Mouse (Mus musculus): Measurements from ENCODE around the gene Tsnaxip1. TPM values are rescaled to one million over a fixed set of nuclear protein-coding genes. Genes with fewer than 3 reads are reported as not detected.
"Not testable (repeated sequence)": the region's sequence is repeated elsewhere in the genome, so short reads cannot be mapped to it uniquely, and the experiment has no call there.

The Tsnaxip1 gene
- polyA plus RNA-seq, 1 experiment, result 0.37 TPM

DNA sequence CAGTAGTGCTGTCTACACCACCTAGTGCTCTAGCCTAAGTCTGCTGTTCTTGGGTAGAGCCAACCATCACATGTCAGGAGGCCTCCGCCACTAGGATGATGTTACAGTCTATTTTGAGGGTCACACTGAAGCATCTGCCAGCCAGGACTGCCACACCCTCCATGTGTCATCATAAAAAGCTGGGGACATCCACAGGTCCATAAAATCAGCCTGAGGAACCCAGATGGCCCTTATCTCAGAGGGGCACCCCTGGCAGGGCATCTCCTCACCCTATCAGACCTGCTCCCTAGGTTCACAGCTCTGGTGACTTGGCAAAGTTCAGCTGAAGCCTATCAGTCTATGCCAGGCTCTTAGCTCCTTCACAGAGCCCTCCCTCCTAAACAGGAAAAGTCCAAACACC lies 6.6 kb upstream of the Tsnaxip1 start:
- no peak for DNase-seq (ENCODE audit: low read depth)
- TF ChIP-seq CTCF (IDR thresholded peaks at IDR 0.05; ENCODE audit: borderline replicate concordance, extremely low read depth, insufficient read depth, insufficient read length) (no peak), POLR2A (IDR thresholded peaks at IDR 0.05; ENCODE audit: borderline replicate concordance, extremely low read depth, insufficient read depth, insufficient read length, poor library complexity, severe bottlenecking) (no peak)

DNA sequence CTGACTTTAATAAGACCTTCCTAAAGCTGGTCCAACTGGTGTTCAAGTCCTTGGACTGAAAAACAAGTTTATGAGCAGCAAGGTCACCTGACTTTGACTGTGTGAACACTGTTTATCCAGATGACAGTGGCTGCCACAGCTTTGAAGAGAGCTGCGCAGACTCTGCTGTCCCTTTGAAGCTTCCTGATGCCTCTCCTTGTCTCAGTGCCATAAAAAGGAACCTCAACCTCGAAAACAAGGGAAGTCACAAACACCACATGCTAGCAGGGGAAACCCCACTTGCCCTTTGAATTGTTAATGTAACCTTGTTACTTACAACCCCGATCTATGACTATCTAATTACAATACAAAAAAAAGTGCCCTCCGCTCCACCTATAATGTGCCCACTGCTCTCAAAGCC lies 2.0 kb upstream of the Tsnaxip1 start:
- DNase-seq (ENCODE audit: low read depth), result no peak
- TF ChIP-seq POLR2A (IDR thresholded peaks at IDR 0.05; ENCODE audit: borderline replicate concordance, extremely low read depth, insufficient read depth, insufficient read length, poor library complexity, severe bottlenecking), result no peak
- no peak for TF ChIP-seq CTCF (IDR thresholded peaks at IDR 0.05; ENCODE audit: borderline replicate concordance, extremely low read depth, insufficient read depth, insufficient read length)

DNA sequence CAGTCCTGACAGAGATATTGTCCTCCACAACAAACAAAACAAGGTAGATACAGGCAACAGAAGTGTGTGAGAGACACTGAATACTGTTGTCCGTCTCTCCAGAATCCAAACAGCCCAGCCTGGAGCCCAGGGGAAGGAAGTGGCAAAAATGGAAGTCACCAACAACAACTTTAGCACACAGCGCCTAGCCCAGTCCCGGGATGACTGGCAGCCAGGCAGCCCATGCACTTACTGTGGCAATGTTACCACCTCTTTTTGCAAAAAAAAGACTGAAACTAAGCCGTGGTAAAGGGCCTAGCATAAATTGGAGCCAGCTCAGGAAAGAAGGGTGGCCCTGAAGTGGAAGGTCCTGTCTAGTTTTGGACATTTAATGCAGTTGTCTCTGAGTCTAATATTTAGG lies 1.2 kb upstream of the Tsnaxip1 start:
- peak; percentile 5 for DNase-seq (ENCODE audit: low read depth)
- no peak for TF ChIP-seq POLR2A (IDR thresholded peaks at IDR 0.05; ENCODE audit: borderline replicate concordance, extremely low read depth, insufficient read depth, insufficient read length, poor library complexity, severe bottlenecking)
- no peak for TF ChIP-seq CTCF (IDR thresholded peaks at IDR 0.05; ENCODE audit: borderline replicate concordance, extremely low read depth, insufficient read depth, insufficient read length)

DNA sequence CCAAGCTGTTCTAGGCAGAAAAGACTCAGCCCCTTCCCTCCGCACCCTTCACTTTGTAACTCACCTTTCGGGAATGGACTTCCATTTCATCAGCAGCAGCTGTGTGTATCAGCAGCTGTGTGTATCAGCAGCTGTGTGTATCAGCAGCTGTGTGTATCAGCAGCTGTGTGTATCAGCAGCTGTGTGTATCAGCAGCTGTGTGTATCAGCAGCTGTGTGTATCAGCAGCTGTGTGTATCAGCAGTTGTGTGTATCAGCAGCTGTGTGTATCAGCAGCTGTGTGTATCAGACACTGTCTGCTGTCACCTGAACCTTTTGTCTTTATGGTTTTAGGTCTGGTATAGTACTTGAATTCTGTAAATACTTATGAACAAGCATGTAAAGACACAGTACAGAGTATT lies 6.2 kb downstream of the Tsnaxip1 start:
- not testable (repeated sequence) for DNase-seq (ENCODE audit: low read depth)

DNA sequence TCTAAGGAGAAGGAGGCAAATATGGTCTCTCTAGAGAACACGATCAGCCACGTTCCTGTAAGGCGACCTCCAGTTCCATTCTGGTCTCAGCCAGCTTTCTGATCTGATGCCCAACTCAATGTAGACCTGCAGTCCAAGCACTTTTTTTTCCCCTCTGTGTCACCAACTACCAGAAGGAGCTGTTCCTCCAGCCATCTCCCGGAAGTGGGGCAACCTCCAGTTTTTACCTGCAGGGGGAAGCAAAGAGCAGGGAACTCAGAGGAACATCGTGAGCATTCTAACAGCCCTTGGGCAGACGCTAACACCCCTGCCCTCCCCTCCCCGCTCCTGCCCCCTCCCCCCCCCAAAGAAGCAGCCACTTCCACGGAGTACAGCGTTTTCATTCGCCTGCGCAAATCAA lies 7.8 kb downstream of the Tsnaxip1 start:
- TF ChIP-seq CTCF (IDR thresholded peaks at IDR 0.05; ENCODE audit: borderline replicate concordance, extremely low read depth, insufficient read depth, insufficient read length) (peak; percentile 52; the same call in 1 of the 2 replicates), POLR2A (IDR thresholded peaks at IDR 0.05; ENCODE audit: borderline replicate concordance, extremely low read depth, insufficient read depth, insufficient read length, poor library complexity, severe bottlenecking) (no peak)
- peak; percentile 14 for DNase-seq (ENCODE audit: low read depth)

DNA sequence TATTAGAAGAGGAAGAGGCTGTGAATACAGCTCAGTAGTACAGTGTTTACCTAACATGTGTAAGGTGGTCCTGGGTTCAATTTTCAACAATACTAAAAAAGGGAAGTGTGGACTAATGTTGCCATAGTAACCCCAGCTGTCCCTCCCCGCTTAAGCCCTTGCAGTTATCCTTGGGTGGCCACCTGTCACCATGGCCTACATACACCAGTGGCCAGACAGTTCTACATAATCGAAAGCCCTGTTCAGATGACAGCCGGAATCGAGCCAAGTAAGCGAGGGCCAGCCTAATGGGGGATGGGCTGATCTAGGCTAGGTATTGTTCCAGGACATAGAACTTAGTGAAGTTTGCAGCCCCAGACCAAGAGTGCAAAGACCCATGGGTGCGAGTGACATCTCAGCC lies 9.5 kb downstream of the Tsnaxip1 start:
- DNase-seq (ENCODE audit: low read depth), result no peak
- TF ChIP-seq POLR2A (IDR thresholded peaks at IDR 0.05; ENCODE audit: borderline replicate concordance, extremely low read depth, insufficient read depth, insufficient read length, poor library complexity, severe bottlenecking), result no peak
- no peak for TF ChIP-seq CTCF (IDR thresholded peaks at IDR 0.05; ENCODE audit: borderline replicate concordance, extremely low read depth, insufficient read depth, insufficient read length)

DNA sequence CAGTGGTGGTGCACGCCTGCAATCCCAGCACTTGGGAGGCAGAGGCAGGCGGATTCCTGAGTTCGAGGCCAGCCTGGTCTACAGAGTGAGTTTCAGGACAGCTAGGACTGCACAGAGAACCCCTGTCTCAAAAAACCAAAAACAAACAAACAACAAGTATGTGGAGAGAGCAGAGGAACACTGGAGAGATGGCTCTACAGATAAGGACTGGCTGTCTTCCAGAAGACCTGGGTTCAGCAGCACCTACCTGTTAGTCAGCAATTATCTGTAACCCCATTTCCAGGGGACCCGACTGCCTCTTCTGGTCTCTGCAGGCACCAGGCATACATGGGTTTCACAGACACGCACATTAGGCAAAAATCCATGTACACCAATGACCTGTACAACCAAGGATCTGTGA lies 11.7 kb downstream of the Tsnaxip1 start:
- no peak for TF ChIP-seq POLR2A (IDR thresholded peaks at IDR 0.05; ENCODE audit: borderline replicate concordance, extremely low read depth, insufficient read depth, insufficient read length, poor library complexity, severe bottlenecking)
- no peak for DNase-seq (ENCODE audit: low read depth)

DNA sequence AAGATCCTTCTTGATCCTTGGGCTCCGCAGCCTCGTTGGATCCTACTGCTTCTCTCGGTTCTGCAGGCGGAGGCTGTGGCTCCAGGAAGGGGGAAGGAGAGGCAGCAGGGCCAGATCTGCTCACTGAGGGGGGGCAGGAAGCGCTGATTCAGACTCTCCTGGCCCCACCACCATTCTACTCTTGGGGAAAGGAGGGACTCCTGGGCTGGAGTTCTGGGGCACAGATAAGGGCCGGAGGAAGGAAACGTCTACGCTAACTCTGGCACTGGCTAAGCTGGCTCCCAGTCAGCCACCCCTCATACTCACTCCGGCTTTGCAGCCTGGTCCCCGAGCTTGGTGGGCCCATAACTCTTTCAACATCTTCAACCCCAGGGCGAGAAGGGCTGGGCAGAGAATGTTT lies 19.1 kb downstream of the Tsnaxip1 start:
- TF ChIP-seq POLR2A (IDR thresholded peaks at IDR 0.05; ENCODE audit: borderline replicate concordance, extremely low read depth, insufficient read depth, insufficient read length, poor library complexity, severe bottlenecking) (no peak), CTCF (IDR thresholded peaks at IDR 0.05; ENCODE audit: borderline replicate concordance, extremely low read depth, insufficient read depth, insufficient read length) (no peak)

DNA sequence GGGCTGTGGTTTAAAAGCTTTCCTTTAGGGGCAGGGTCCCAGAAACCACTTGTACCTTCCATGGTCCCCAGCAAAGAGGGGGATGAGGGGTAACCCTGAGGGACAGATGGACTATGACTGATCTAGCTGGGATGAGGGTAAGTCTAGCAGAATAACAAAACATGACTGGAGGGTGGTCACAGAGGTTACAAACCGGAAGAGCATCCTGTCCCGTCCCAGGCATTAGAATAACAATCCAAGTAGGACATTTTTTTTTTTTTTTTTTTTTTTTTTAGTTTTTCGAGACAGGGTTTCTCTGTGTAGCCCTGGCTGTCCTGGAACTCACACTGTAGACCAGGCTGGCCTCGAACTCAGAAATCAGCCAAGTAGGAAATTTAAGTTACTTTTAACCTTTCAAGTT lies 22.5 kb downstream of the Tsnaxip1 start:
- DNase-seq (ENCODE audit: low read depth), result no peak
- TF ChIP-seq POLR2A (IDR thresholded peaks at IDR 0.05; ENCODE audit: borderline replicate concordance, extremely low read depth, insufficient read depth, insufficient read length, poor library complexity, severe bottlenecking) (no peak), CTCF (IDR thresholded peaks at IDR 0.05; ENCODE audit: borderline replicate concordance, extremely low read depth, insufficient read depth, insufficient read length) (no peak)

More for the DNA sequence above, 19.1 kb downstream of the Tsnaxip1 start:
- DNase-seq (ENCODE audit: low read depth), result no peak

DNA sequence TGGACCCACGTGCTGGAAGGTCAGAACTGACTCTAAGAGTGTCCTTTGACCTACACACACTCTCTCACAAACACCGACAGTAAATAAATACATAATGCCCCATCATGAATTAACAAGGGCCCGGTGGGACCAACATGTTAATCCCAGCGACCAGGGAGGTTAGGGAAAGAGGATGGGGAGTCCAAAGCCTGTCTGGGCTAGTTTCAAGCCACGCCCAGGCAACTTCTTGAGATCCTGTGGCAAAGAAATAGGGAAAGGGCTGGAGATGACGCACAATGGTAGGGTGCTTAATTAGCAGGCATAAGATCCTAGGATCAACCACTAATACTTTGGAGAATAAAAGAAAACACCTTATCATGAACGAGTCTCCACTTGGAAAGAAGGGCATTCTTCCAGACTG lies 23.1 kb downstream of the Tsnaxip1 start:
- DNase-seq (ENCODE audit: low read depth), result no peak
- TF ChIP-seq POLR2A (IDR thresholded peaks at IDR 0.05; ENCODE audit: borderline replicate concordance, extremely low read depth, insufficient read depth, insufficient read length, poor library complexity, severe bottlenecking), result no peak
- TF ChIP-seq CTCF (IDR thresholded peaks at IDR 0.05; ENCODE audit: borderline replicate concordance, extremely low read depth, insufficient read depth, insufficient read length), result no peak

DNA sequence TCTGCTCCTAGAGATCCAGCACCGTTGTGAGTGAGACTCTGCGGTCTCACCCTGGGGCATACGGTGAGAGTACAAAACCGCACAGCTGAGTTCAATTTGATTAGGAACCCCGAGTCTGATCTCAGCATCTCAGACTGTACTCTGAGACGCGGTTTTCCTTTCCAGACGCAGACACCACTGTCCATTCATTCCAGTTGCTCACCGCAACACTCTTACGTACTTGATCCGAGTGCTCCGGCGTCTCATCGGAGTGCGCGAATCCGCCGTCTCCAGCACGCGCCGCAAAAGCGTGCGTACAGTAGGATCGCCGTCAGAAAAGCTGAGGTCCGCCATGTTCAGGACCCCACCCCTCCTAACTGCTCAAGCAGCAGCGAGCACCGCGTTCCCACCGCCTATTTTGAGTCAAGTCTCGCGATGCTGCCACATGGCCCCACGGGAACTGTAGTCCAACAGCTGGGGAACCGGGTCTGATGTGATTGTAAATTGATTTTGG lies 24.2 kb downstream of the Tsnaxip1 start:
- DNase-seq (ENCODE audit: low read depth), result peak; percentile 98
- TF ChIP-seq POLR2A (IDR thresholded peaks at IDR 0.05; ENCODE audit: borderline replicate concordance, extremely low read depth, insufficient read depth, insufficient read length, poor library complexity, severe bottlenecking) (peak; percentile 94; the same call in 1 of the 2 replicates), CTCF (IDR thresholded peaks at IDR 0.05; ENCODE audit: borderline replicate concordance, extremely low read depth, insufficient read depth, insufficient read length) (no peak)

DNA sequence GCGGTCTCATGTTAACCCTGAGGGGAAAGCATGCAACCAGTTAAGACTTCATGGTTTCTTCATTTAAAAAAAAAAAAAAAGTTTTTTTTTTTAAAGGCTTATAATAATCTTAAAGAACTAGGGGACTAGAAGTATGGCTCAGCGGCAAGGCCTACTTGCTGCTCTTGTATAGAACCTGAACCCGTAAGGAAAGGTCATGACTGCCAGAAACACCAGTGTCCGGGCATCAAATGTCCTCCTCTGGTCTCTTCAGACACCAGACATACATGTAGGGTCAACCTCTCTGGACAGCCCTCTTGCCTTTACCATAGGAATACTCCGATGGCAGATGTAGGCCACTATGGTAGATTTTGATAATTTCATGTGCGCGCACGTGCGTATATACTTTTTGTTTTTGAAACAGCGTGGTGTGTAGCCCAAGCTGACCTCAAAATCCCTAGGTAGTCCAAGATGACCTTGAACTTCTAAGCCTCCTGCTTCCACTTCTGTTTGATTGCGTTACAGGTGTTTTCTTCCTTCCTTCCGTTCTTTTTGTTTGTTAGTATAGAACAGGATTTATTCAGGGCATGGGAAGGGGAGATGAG lies 24.7 kb downstream of the Tsnaxip1 start:
- TF ChIP-seq CTCF (IDR thresholded peaks at IDR 0.05; ENCODE audit: borderline replicate concordance, extremely low read depth, insufficient read depth, insufficient read length) (no peak), POLR2A (IDR thresholded peaks at IDR 0.05; ENCODE audit: borderline replicate concordance, extremely low read depth, insufficient read depth, insufficient read length, poor library complexity, severe bottlenecking) (no peak)
- no peak for DNase-seq (ENCODE audit: low read depth)

DNA sequence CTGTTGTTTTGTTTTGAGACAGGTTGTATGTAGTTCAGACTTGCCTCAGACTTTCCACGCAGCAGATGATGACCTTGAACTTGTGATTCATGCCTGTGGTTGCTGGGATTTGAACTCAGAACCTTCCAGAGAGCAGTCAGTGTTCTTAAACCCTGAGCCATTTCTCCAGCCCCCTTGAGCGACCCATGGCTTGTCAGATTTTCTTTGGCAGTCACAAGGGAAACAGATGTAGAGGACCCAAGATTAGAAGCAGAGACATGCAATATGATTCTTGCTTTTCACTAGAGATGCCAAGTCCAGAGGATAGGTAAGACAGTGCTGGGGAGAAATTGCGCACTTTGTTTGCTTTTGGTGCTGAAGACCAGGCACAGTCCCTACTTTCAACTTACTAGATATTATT lies 25.6 kb downstream of the Tsnaxip1 start, which contains the start of gene Cenpt:
Cenpt (minus strand) TSS at position 101 of the 400 bp plus-strand sequence.
- DNase-seq (ENCODE audit: low read depth), result no peak
- TF ChIP-seq POLR2A (IDR thresholded peaks at IDR 0.05; ENCODE audit: borderline replicate concordance, extremely low read depth, insufficient read depth, insufficient read length, poor library complexity, severe bottlenecking) (no peak), CTCF (IDR thresholded peaks at IDR 0.05; ENCODE audit: borderline replicate concordance, extremely low read depth, insufficient read depth, insufficient read length) (no peak)
